Mouse (Mus musculus): ENCODE results near the gene Smyd3.

GRCm38 (mm10) chr1:178924492-178925183 lies 593.2 kb downstream of the Smyd3 start:
- TF ChIP-seq CTCF (IDR thresholded peaks at IDR 0.05; ENCODE audit: borderline replicate concordance, control insufficient read depth, extremely low read depth, insufficient read depth, low read length, poor library complexity): no peak
- TF ChIP-seq POLR2A (IDR thresholded peaks at IDR 0.05; ENCODE audit: control insufficient read depth, extremely low read depth, insufficient read depth, low read length, poor library complexity): no peak

Data from thymus, adult 2 months (tissue).